Mouse (Mus musculus): ENCODE data around the gene Msh4. TPM values are rescaled to one million over a fixed set of nuclear protein-coding genes. Genes with fewer than 3 reads are reported as not detected.

The Msh4 gene
- polyA plus RNA-seq, 2 experiments, result 0.11 TPM; not detected in 1

GRCm38 (mm10) chr3:153935878-153936277 is 29.9 kb upstream of the Msh4 start:
- H3K4me1 ChIP-seq (ENCODE audit: control insufficient read depth, insufficient read depth, low read length), result no peaks in the 10 kb centered on the region
- H3K9ac ChIP-seq (ENCODE audit: low read depth, low read length, severe bottlenecking), result no peak overlapping the region
- ATAC-seq (ENCODE audit: low FRiP score, low read depth) (no peak), DNase-seq (ENCODE audit: low spot score) (no peak)
- peaks cover 64% of the 10 kb centered on the region for H3K36me3 ChIP-seq (ENCODE audit: control insufficient read depth, insufficient read depth, low read length)
- H3K4me2 ChIP-seq (replicated peaks; ENCODE audit: low read depth, low read length, severe bottlenecking), result no peak overlapping the region
- no peak for TF ChIP-seq POLR2A (IDR thresholded peaks at IDR 0.05; ENCODE audit: borderline replicate concordance, extremely low read depth, insufficient read depth, insufficient read length)
- no peak overlapping the region for H3K4me3 ChIP-seq (replicated peaks; ENCODE audit: low read length)
- H3K27ac ChIP-seq (replicated peaks; ENCODE audit: low read depth, low read length), result no peak overlapping the region
- WGBS, result 87% methylated on average over 9 of the region's 9 CpGs
- no peaks in the 10 kb centered on the region for H3K9me3 ChIP-seq (ENCODE audit: control insufficient read depth, low read length)
- H3K27me3 ChIP-seq (ENCODE audit: control insufficient read depth, insufficient read depth, low read length), result no peaks in the 10 kb centered on the region

- H3K36me3 ChIP-seq (ENCODE audit: control insufficient read depth, insufficient read depth, low read length), result peaks cover 73% of the 10 kb centered on the region
- H3K4me3 ChIP-seq (replicated peaks; ENCODE audit: low read length), result no peak overlapping the region
- H3K9ac ChIP-seq (ENCODE audit: low read depth, low read length, severe bottlenecking), result no peak overlapping the region
- H3K27ac ChIP-seq (replicated peaks; ENCODE audit: low read depth, low read length), result no peak overlapping the region
- DNase-seq (ENCODE audit: low spot score) (no peak), ATAC-seq (ENCODE audit: low FRiP score, low read depth) (no peak)
- 94% methylated on average over 5 of the region's 5 CpGs for WGBS
- no peaks in the 10 kb centered on the region for H3K9me3 ChIP-seq (ENCODE audit: control insufficient read depth, low read length)
- H3K4me2 ChIP-seq (replicated peaks; ENCODE audit: low read depth, low read length, severe bottlenecking), result no peak overlapping the region
- TF ChIP-seq POLR2A (IDR thresholded peaks at IDR 0.05; ENCODE audit: borderline replicate concordance, extremely low read depth, insufficient read depth, insufficient read length), result no peak
- H3K4me1 ChIP-seq (ENCODE audit: control insufficient read depth, insufficient read depth, low read length), result no peaks in the 10 kb centered on the region
- no peaks in the 10 kb centered on the region for H3K27me3 ChIP-seq (ENCODE audit: control insufficient read depth, insufficient read depth, low read length)
These were observed 26.5 kb upstream of the Msh4 start for GRCm38 (mm10) chr3:153932461-153932860.

DNA sequence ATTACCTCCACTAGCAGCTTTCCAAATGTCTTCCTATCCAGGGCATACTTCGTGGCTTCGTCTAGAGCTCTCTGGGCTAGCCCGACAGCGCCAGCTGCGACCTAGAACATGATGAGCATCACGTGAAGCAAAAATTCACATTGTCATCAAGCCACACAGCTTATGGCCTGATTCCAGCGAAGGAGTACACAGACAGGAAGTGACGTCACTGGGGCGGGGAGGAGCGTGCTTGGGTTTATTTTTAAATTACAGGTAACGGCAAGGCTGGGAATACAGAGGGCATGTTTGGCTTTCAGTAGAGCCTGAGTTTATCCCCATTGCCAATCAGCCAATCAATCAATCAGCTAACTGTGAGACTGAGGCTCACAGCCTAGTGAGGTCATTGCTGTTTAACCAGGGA is 23.6 kb upstream of the Msh4 start:
- Histone ChIP-seq H3K27ac (replicated peaks; ENCODE audit: low read depth, low read length) (no peak overlapping the region), H3K9ac (ENCODE audit: low read depth, low read length, severe bottlenecking) (no peak overlapping the region), H3K4me1 (ENCODE audit: control insufficient read depth, insufficient read depth, low read length) (no peaks in the 10 kb centered on the region), H3K4me2 (replicated peaks; ENCODE audit: low read depth, low read length, severe bottlenecking) (no peak overlapping the region), H3K27me3 (ENCODE audit: control insufficient read depth, insufficient read depth, low read length) (no peaks in the 10 kb centered on the region), H3K9me3 (ENCODE audit: control insufficient read depth, low read length) (no peaks in the 10 kb centered on the region), H3K4me3 (replicated peaks; ENCODE audit: low read length) (no peak overlapping the region), H3K36me3 (ENCODE audit: control insufficient read depth, insufficient read depth, low read length) (peaks cover 71% of the 10 kb centered on the region)
- TF ChIP-seq POLR2A (IDR thresholded peaks at IDR 0.05; ENCODE audit: borderline replicate concordance, extremely low read depth, insufficient read depth, insufficient read length), result no peak
- 94% methylated on average over 11 of the region's 11 CpGs for WGBS
- ATAC-seq (ENCODE audit: low FRiP score, low read depth), result no peak
- no peak for DNase-seq (ENCODE audit: low spot score)

GRCm38 (mm10) chr3:153926333-153926732 is 20.4 kb upstream of the Msh4 start:
- 88% methylated on average over 7 of the region's 7 CpGs for WGBS
- H3K27me3 ChIP-seq (ENCODE audit: control insufficient read depth, insufficient read depth, low read length), result no peaks in the 10 kb centered on the region

GRCm38 (mm10) chr3:153921147-153921910 is 15.4 kb upstream of the Msh4 start:
- Histone ChIP-seq H3K4me1 (ENCODE audit: control insufficient read depth, insufficient read depth, low read length) (no peaks in the 10 kb centered on the region), H3K27me3 (ENCODE audit: control insufficient read depth, insufficient read depth, low read length) (no peaks in the 10 kb centered on the region), H3K4me3 (replicated peaks; ENCODE audit: low read length) (no peak overlapping the region), H3K4me2 (replicated peaks; ENCODE audit: low read depth, low read length, severe bottlenecking) (no peak overlapping the region), H3K36me3 (ENCODE audit: control insufficient read depth, insufficient read depth, low read length) (peaks cover 30% of the 10 kb centered on the region), H3K27ac (replicated peaks; ENCODE audit: low read depth, low read length) (no peak overlapping the region), H3K9me3 (ENCODE audit: control insufficient read depth, low read length) (no peaks in the 10 kb centered on the region), H3K9ac (ENCODE audit: low read depth, low read length, severe bottlenecking) (no peak overlapping the region)
- ATAC-seq (ENCODE audit: low FRiP score, low read depth) (no peak), DNase-seq (ENCODE audit: low spot score) (no peak)
- 93% methylated on average over 10 of the region's 10 CpGs for WGBS
- no peak for TF ChIP-seq POLR2A (IDR thresholded peaks at IDR 0.05; ENCODE audit: borderline replicate concordance, extremely low read depth, insufficient read depth, insufficient read length)

More at GRCm38 (mm10) chr3:153926333-153926732, 20.4 kb upstream of the Msh4 start:
- Histone ChIP-seq H3K9ac (ENCODE audit: low read depth, low read length, severe bottlenecking) (no peak overlapping the region), H3K4me2 (replicated peaks; ENCODE audit: low read depth, low read length, severe bottlenecking) (no peak overlapping the region), H3K9me3 (ENCODE audit: control insufficient read depth, low read length) (no peaks in the 10 kb centered on the region), H3K27ac (replicated peaks; ENCODE audit: low read depth, low read length) (no peak overlapping the region), H3K36me3 (ENCODE audit: control insufficient read depth, insufficient read depth, low read length) (peaks cover 64% of the 10 kb centered on the region), H3K4me1 (ENCODE audit: control insufficient read depth, insufficient read depth, low read length) (no peaks in the 10 kb centered on the region), H3K4me3 (replicated peaks; ENCODE audit: low read length) (no peak overlapping the region)
- no peak for ATAC-seq (ENCODE audit: low FRiP score, low read depth)
- no peak for DNase-seq (ENCODE audit: low spot score)
- no peak for TF ChIP-seq POLR2A (IDR thresholded peaks at IDR 0.05; ENCODE audit: borderline replicate concordance, extremely low read depth, insufficient read depth, insufficient read length)
